Mouse (Mus musculus): ENCODE measurements at regions not wholly inside any gene's neighbourhood (a gene's known extent, or its start where the extent isn't known, plus 50 kb on each side); places are given as distances from the start of the nearest gene placed in this dataset.

- TF ChIP-seq POLR2A (IDR thresholded peaks at IDR 0.05; ENCODE audit: borderline replicate concordance, control insufficient read depth, low read depth, low read length) (no peak), CTCF (IDR thresholded peaks at IDR 0.05; ENCODE audit: control insufficient read depth, insufficient read depth, low read length) (no peak)
These were observed 101.9 kb upstream of the Tmc3 start for GRCm38 (mm10) chr7:83482671-83483304.

Data from bone marrow, adult 2 months (tissue).